Mouse (Mus musculus): ENCODE measurements around the gene Nupl2.

Gene Nupl2

DNA sequence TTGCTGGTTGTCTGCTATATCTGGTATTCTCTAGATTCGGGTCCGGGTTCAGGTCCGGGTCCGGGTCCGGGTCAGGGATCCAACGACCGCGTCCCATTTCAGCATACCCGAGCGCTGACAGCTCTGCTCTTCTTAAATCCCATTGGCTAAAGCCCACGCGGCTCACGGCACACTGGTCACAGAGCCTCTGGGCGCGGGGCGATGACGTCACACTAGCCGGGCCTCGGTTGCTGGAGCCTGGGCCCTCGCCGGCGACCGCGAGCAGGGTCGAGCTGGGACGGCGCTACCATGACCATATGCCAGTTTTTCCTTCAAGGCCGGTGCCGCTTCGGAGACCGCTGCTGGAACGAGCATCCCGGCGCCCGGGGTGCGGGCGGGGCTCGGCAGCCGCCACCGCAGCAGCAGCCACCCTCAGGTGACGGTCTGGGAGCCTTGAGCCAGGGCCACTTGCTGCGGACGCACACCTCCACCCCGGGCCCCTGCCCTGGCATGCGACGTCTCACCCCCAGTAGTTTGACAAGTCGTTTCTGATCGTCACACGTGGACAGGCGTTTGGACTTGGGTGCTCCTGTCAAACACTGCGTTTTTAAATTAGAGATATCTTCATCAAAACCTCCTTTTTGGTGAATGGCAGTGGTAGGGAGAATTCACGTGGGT lies at the start of gene Nupl2:
TSS of gene Nupl2 (plus strand) at position 175 of the 657 bp plus-strand sequence.
- DNase-seq = peak; percentile 96 to 98

- no peak for DNase-seq
Measured at GRCm38 (mm10) chr5:24122221-24122620, 42.5 kb upstream of the Nupl2 start.

- DNase-seq = no peak
Measured at GRCm38 (mm10) chr5:24124175-24124574, 40.6 kb upstream of the Nupl2 start.

DNA sequence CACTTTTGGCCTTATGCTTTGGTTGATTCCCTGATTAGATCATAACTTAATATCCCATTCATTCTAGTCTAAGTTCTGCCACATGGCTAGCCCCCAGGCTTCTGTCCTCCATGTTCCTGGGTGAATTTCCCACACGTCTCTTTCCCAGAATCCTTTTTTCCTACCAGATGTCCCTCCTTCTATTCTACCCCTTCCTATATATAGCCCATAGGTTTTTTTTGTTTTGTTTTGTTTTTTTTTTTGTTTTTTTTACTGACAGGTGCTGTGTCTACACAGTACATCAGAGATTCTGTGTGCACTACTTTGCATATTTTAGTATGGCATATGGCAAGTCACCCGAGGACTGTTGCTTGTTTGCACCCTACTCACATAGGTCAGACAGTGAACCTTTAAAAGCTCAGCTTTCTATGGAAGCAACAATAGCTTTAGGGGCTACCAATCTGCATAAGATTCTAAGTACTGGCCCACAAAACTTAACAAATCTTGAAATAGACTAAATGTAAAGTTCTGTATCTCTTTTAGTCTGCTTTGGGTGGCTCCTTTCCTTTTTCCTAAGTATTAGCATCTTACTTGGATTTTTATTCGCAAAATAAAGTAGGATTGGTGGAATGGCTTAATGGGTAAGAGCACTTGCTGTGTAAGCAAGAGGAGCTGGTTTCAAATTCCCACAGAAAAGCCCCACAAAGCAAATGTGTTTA lies 40.0 kb upstream of the Nupl2 start:
- DNase-seq = no peak

- DNase-seq = no peak
Measured at GRCm38 (mm10) chr5:24125910-24126636, 38.7 kb upstream of the Nupl2 start.

- DNase-seq = no peak
Measured at GRCm38 (mm10) chr5:24126967-24127366, 37.8 kb upstream of the Nupl2 start.

DNA sequence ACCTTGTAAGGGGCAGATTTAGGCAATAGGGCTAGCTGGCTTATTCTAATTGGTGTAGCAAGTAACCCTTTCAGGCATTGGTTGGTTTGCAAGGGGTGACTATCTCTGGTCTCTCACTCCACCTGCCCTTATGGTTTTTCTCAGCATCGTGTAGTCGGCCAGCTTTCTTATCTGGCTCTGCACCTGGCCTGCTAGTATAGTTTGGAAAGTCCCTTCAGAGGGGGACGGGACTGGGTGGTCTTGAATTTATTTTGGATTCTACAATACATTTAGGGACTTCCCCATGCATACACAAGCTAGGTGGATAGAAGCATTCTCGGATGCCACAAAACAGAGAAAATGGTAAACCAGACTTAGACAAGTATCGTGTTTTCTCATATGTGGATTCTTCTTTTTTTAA lies 17.8 kb upstream of the Nupl2 start:
- DNase-seq = no peak

DNA sequence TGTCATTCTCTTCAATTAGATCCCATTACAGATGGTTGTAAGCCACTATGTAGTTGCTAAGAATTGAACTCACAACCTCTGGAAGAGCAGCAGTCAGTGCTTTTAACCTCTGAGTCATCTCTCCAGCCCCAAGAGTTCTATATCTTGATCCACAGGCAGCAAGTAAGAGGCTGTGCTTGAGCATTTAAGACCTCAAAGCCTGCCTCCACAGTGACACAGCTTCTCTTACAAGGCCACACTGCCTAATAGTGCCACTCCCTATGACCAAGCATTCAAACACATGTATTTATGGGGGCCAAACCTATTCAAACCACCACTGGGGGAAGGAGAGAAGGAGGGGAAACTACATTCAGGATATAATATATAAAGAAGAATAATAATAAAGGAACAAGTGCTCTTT lies 12.6 kb upstream of the Nupl2 start:
- no peak for DNase-seq

- no peak for DNase-seq
Measured at GRCm38 (mm10) chr5:24156774-24157173, 8.0 kb upstream of the Nupl2 start.

DNA sequence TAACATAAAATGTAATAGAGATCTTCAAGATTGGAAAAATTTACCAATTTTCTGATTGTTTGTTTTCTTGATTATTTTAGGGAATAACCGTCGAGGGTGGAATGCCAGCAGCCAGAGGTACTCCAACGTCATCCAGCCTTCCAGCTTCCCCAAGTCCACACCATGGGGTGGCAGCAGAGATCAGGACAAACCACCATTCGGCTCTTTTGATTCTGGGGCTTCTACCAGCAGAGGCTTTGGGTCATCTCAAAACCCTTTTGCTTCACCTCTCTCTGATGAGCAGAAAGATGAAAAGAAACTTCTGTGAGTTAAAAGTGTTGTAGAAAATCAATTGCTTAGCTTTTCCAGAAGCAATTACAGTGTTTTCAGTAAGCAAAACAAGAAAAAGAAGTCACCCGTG lies 2.5 kb downstream of the Nupl2 start:
- DNase-seq = peak in 1 of 2 experiments; percentile 36

DNA sequence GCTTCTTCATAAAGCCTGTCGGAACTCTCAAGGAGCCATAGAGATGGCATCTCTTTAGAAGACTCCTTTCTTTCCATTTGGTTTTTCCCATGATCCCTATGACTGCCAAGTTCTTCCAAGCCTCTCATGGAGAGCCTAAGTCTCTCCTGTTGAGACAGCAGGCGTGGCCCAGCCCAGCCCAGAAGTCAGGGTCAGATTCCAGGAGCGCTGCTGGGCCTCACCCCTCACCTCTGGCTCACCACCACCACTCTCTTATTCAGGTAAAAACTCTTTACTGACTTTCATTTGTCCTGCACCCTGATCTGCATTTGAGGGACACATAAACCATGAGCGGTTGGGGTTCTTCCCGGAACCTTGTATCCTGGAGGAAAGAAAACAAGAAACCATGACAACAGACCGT lies 5.1 kb downstream of the Nupl2 start:
- no peak for DNase-seq

GRCm38 (mm10) chr5:24172092-24172491 lies 7.3 kb downstream of the Nupl2 start:
- DNase-seq = no peak

DNA sequence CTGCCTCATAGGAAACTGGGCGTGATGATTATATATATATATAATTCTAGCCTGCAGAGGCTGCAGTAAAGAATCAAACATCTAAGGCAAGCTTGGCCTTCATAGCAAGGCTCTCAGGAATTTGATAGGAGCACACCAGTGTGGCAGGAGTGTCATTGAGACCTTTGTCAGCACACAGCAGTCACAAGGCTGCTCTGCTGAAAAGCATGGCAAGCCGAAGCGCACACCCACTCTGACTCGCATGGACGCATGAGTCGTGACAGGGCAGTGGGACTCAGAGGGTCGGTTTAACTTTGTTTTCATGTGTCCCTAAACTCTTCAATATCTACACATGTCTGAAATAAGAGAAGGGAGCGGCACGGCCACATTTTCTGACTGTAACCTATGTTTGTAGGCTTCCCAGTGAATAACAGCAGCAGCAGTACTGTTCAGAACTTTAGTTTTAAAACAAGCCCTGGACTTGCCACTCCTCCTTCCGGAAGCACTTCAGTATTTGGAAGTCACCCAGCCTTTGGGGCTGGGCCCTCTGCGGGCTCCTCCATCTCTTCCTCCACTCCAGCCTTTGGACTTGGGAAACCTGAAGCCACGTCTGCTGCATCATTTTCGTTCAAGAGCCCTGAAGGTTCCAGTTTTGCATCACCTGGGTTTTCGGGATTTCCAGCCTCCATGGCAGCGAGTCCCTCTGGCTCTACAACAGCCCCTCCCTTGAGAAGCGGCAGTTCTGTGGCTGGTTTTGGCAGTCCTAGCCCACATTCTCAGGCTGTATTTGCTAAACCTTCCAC lies 16.9 kb downstream of the Nupl2 start:
- DNase-seq = no peak

- DNase-seq = no peak
Measured at GRCm38 (mm10) chr5:24182296-24182734, 17.6 kb downstream of the Nupl2 start.

GRCm38 (mm10) chr5:24183096-24183495 lies 18.3 kb downstream of the Nupl2 start:
- no peak for DNase-seq

GRCm38 (mm10) chr5:24184011-24184410 lies 19.2 kb downstream of the Nupl2 start:
- no peak for DNase-seq

GRCm38 (mm10) chr5:24188476-24188875 lies 23.7 kb downstream of the Nupl2 start:
- DNase-seq = no peak

GRCm38 (mm10) chr5:24191821-24192220 lies 27.1 kb downstream of the Nupl2 start:
- no peak for DNase-seq

- no peak for DNase-seq
Measured at GRCm38 (mm10) chr5:24201006-24201405, 36.2 kb downstream of the Nupl2 start.

- DNase-seq = no peak
Measured at GRCm38 (mm10) chr5:24202492-24202891, 37.7 kb downstream of the Nupl2 start.

DNA sequence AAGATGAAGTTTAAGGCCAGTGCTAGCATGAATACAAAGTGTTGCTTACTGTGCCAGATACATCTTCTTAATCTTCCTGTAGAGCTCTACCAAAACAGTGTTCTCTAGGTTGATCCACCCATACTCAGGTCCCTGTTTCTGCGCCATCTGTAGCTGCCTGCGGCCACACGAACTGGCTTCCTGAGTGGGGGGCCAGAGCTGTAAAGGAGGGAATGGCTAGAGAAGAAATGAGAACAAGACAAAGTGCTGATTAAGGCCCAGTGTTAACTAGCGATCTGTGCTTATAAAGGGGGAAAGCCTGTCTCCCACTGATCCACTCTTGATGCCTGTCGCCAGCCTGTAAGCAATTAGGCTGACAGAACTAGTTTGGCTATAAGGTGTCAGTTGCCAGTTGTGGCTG lies 38.5 kb downstream of the Nupl2 start:
- DNase-seq = no peak

- DNase-seq = no peak
Measured at GRCm38 (mm10) chr5:24207965-24208364, 43.2 kb downstream of the Nupl2 start.

DNA sequence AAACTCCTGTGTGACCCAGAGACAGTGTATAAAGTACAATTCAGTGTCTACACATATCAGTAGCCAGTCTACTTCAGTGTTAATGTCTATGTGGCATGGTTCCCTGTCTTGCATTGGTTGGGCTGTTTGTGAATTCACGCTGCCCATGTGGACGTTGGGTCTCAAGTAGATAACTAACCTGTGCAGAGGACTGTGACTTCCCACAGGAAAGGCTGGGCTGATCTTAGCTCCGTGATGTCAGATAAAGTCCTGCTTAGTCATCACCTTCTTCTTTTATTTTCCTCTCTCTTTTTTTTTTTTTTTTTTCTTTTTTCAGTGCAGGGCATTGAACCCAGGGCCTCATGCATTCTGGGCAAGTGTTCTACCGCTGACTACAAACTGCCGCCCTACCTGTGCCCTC lies 43.7 kb downstream of the Nupl2 start:
- DNase-seq = no peak

All from kidney, postnatal 36 days (tissue).